Mouse (Mus musculus): Measurements from ENCODE around the gene Ttc5. TPM values are rescaled to one million over a fixed set of nuclear protein-coding genes. Genes with fewer than 3 reads are reported as not detected.

Gene Ttc5
- 87.5 TPM for polyA plus RNA-seq (2017; shearing (Covaris generic))

DNA sequence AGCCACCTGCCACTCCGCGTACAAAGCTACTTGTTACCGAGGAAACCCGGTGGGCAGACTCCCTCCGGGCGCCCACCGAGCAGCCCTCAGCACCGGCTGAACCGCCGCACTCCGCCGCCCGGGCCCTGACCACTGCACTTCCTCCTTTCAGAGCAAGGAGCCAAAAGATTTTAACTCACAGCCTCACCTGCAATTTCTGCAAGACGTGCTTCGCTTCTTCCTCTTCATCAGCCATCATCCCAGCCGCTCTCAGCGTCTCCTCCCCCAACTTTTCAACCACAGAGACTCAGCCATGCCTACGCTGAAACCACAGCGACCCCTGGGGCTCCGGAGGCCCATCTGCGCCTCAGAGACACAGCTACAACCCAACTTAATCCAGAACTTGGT is at the start of gene Ttc5:
Gene Ttc5, minus strand, starts transcription at position 269 of the 387 bp plus-strand sequence.

GRCm38 (mm10) chr14:50807487-50808072 is 22.3 kb upstream of the Ttc5 start, which contains the start of the genes Ccnb1ip1 and Parp2:
TSS of gene Ccnb1ip1 (minus strand) at chr14:50807732.
TSS of gene Parp2 (plus strand) at chr14:50807841.

GRCm38 (mm10) chr14:50744994-50745393 is 40.3 kb downstream of the Ttc5 start, which contains the start of gene Olfr749:
TSS of gene Olfr749 (minus strand) at chr14:50745094.

Other genes with a start within 250 kb of the Ttc5 start
- not detected for gene Olfr744, start 170.6 kb downstream of the Ttc5 start, polyA plus RNA-seq (2017; shearing (Covaris generic))
- not detected for gene Olfr745, start 146.1 kb downstream of the Ttc5 start, polyA plus RNA-seq (2017; shearing (Covaris generic))
- not detected for gene Olfr746, start 138.4 kb downstream of the Ttc5 start, polyA plus RNA-seq (2017; shearing (Covaris generic))
- not detected for gene Olfr747, start 92.3 kb downstream of the Ttc5 start, polyA plus RNA-seq (2017; shearing (Covaris generic))
- 0.22 TPM for gene Olfr748, start 78.1 kb downstream of the Ttc5 start, polyA plus RNA-seq (2017; shearing (Covaris generic))
- gene Olfr749, start 40.4 kb downstream of the Ttc5 start, polyA plus RNA-seq (2017; shearing (Covaris generic)): not detected
- not detected for gene Ccnb1ip1, start 22.2 kb upstream of the Ttc5 start, polyA plus RNA-seq (2017; shearing (Covaris generic))
- gene Parp2, start 22.3 kb upstream of the Ttc5 start, polyA plus RNA-seq (2017; shearing (Covaris generic)): 64.7 TPM
- 15.7 TPM for gene Tep1, start 85.0 kb upstream of the Ttc5 start, polyA plus RNA-seq (2017; shearing (Covaris generic))
- gene Klhl33, start 112.0 kb upstream of the Ttc5 start, polyA plus RNA-seq (2017; shearing (Covaris generic)): 0.14 TPM
- 101 TPM for gene Osgep, start 139.4 kb upstream of the Ttc5 start, polyA plus RNA-seq (2017; shearing (Covaris generic))
- 62.6 TPM for gene Apex1, start 139.4 kb upstream of the Ttc5 start, polyA plus RNA-seq (2017; shearing (Covaris generic))
- gene Pip4p1, start 145.3 kb upstream of the Ttc5 start, polyA plus RNA-seq (2017; shearing (Covaris generic)): 138 TPM
- 26.3 TPM for gene Pnp, start 145.6 kb upstream of the Ttc5 start, polyA plus RNA-seq (2017; shearing (Covaris generic))
- gene Gm49342, start 159.0 kb upstream of the Ttc5 start, polyA plus RNA-seq (2017; shearing (Covaris generic)): not detected
- gene Pnp2, start 170.5 kb upstream of the Ttc5 start, polyA plus RNA-seq (2017; shearing (Covaris generic)): not detected
- not detected for gene Rnase10, start 222.2 kb upstream of the Ttc5 start, polyA plus RNA-seq (2017; shearing (Covaris generic))

Measured in naive thymus-derived CD4-positive, alpha-beta T cell, adult 5 months (primary cell).